Mouse (Mus musculus): ENCODE data around the gene B4galt5. TPM values are rescaled to one million over a fixed set of nuclear protein-coding genes. Genes with fewer than 3 reads are reported as not detected.

B4galt5 gene
- polyA plus RNA-seq, 1 experiment from 2014 or later = 18.1 TPM

- 63% methylated on average over 9 of the region's 9 CpGs for WGBS
- Histone ChIP-seq H3K4me1 (ENCODE audit: control insufficient read depth, insufficient read depth, low read length) (peaks cover 22% of the 10 kb centered on the region), H3K4me2 (ENCODE audit: low read length) (no peak overlapping the region), H3K9ac (ENCODE audit: low read depth, low read length) (no peak overlapping the region), H3K4me3 (ENCODE audit: low read depth, low read length) (no peak overlapping the region), H3K27me3 (ENCODE audit: control insufficient read depth, insufficient read depth, low read depth, low read length) (no peaks in the 10 kb centered on the region), H3K9me3 (replicated peaks; ENCODE audit: control insufficient read depth, low read length, poor library complexity, severe bottlenecking) (no peaks in the 10 kb centered on the region), H3K27ac (ENCODE audit: low read length) (no peak overlapping the region), H3K36me3 (ENCODE audit: control insufficient read depth, insufficient read depth, low read length) (no peaks in the 10 kb centered on the region)
- ATAC-seq = no peak
These were observed 2.5 kb upstream of the B4galt5 start for GRCm38 (mm10) chr2:167351371-167351951.

GRCm38 (mm10) chr2:167350126-167350650 is 1.2 kb upstream of the B4galt5 start:
- Histone ChIP-seq H3K9me3 (replicated peaks; ENCODE audit: control insufficient read depth, low read length, poor library complexity, severe bottlenecking) (no peaks in the 10 kb centered on the region), H3K27ac (ENCODE audit: low read length) (no peak overlapping the region), H3K9ac (ENCODE audit: low read depth, low read length) (peak overlapping the region; percentile 63), H3K4me1 (ENCODE audit: control insufficient read depth, insufficient read depth, low read length) (peaks cover 22% of the 10 kb centered on the region), H3K4me3 (ENCODE audit: low read depth, low read length) (peak overlapping the region; percentile 76), H3K36me3 (ENCODE audit: control insufficient read depth, insufficient read depth, low read length) (no peaks in the 10 kb centered on the region), H3K27me3 (ENCODE audit: control insufficient read depth, insufficient read depth, low read depth, low read length) (no peaks in the 10 kb centered on the region), H3K4me2 (ENCODE audit: low read length) (peak overlapping the region; percentile 59)
- WGBS = 53% methylated on average over 8 of the region's 8 CpGs
- ATAC-seq = no peak

GRCm38 (mm10) chr2:167349283-167349936 is 427 bp upstream of the B4galt5 start:
- peak overlapping the region; percentile 76 for H3K4me3 ChIP-seq (ENCODE audit: low read depth, low read length)
- H3K9ac ChIP-seq (ENCODE audit: low read depth, low read length) = peak overlapping the region; percentile 83
- peak overlapping the region; percentile 88 for H3K27ac ChIP-seq (ENCODE audit: low read length)
- peaks cover 22% of the 10 kb centered on the region for H3K4me1 ChIP-seq (ENCODE audit: control insufficient read depth, insufficient read depth, low read length)
- H3K4me2 ChIP-seq (ENCODE audit: low read length) = peak overlapping the region; percentile 59
- no peaks in the 10 kb centered on the region for H3K9me3 ChIP-seq (replicated peaks; ENCODE audit: control insufficient read depth, low read length, poor library complexity, severe bottlenecking)
- no peaks in the 10 kb centered on the region for H3K36me3 ChIP-seq (ENCODE audit: control insufficient read depth, insufficient read depth, low read length)
- peak; percentile 96 for ATAC-seq
- no peaks in the 10 kb centered on the region for H3K27me3 ChIP-seq (ENCODE audit: control insufficient read depth, insufficient read depth, low read depth, low read length)
- WGBS = under 1% methylated on average over 28 of the region's 50 CpGs

GRCm38 (mm10) chr2:167347991-167348375 is 1.0 kb downstream of the B4galt5 start:
- Histone ChIP-seq H3K27ac (ENCODE audit: low read length) (no peak overlapping the region), H3K36me3 (ENCODE audit: control insufficient read depth, insufficient read depth, low read length) (no peaks in the 10 kb centered on the region), H3K4me3 (ENCODE audit: low read depth, low read length) (peak overlapping the region; percentile 76), H3K9ac (ENCODE audit: low read depth, low read length) (peak overlapping the region; percentile 83), H3K27me3 (ENCODE audit: control insufficient read depth, insufficient read depth, low read depth, low read length) (no peaks in the 10 kb centered on the region), H3K9me3 (replicated peaks; ENCODE audit: control insufficient read depth, low read length, poor library complexity, severe bottlenecking) (no peaks in the 10 kb centered on the region), H3K4me2 (ENCODE audit: low read length) (peak overlapping the region; percentile 59), H3K4me1 (ENCODE audit: control insufficient read depth, insufficient read depth, low read length) (peaks cover 25% of the 10 kb centered on the region)
- no peak for ATAC-seq
- 12% methylated on average over 11 of the region's 11 CpGs for WGBS

- H3K4me2 ChIP-seq (ENCODE audit: low read length) = peak overlapping the region; percentile 59
- WGBS = 59% methylated on average over 4 of the region's 4 CpGs
- no peaks in the 10 kb centered on the region for H3K9me3 ChIP-seq (replicated peaks; ENCODE audit: control insufficient read depth, low read length, poor library complexity, severe bottlenecking)
These were observed 1.6 kb downstream of the B4galt5 start for GRCm38 (mm10) chr2:167347361-167347760.

GRCm38 (mm10) chr2:167345508-167346164 is 3.3 kb downstream of the B4galt5 start:
- Histone ChIP-seq H3K9ac (ENCODE audit: low read depth, low read length) (no peak overlapping the region), H3K4me1 (ENCODE audit: control insufficient read depth, insufficient read depth, low read length) (peaks cover 29% of the 10 kb centered on the region), H3K36me3 (ENCODE audit: control insufficient read depth, insufficient read depth, low read length) (no peaks in the 10 kb centered on the region), H3K4me3 (ENCODE audit: low read depth, low read length) (no peak overlapping the region), H3K27me3 (ENCODE audit: control insufficient read depth, insufficient read depth, low read depth, low read length) (no peaks in the 10 kb centered on the region), H3K9me3 (replicated peaks; ENCODE audit: control insufficient read depth, low read length, poor library complexity, severe bottlenecking) (no peaks in the 10 kb centered on the region), H3K4me2 (ENCODE audit: low read length) (no peak overlapping the region), H3K27ac (ENCODE audit: low read length) (no peak overlapping the region)
- 88% methylated on average over 7 of the region's 7 CpGs for WGBS
- no peak for ATAC-seq

More at GRCm38 (mm10) chr2:167347361-167347760, 1.6 kb downstream of the B4galt5 start:
- H3K27ac ChIP-seq (ENCODE audit: low read length) = no peak overlapping the region
- no peak for ATAC-seq
- H3K4me3 ChIP-seq (ENCODE audit: low read depth, low read length) = peak overlapping the region; percentile 76; the same call in 1 of the 2 replicates
- no peaks in the 10 kb centered on the region for H3K27me3 ChIP-seq (ENCODE audit: control insufficient read depth, insufficient read depth, low read depth, low read length)
- H3K36me3 ChIP-seq (ENCODE audit: control insufficient read depth, insufficient read depth, low read length) = no peaks in the 10 kb centered on the region
- H3K9ac ChIP-seq (ENCODE audit: low read depth, low read length) = no peak overlapping the region
- H3K4me1 ChIP-seq (ENCODE audit: control insufficient read depth, insufficient read depth, low read length) = peaks cover 29% of the 10 kb centered on the region

GRCm38 (mm10) chr2:167344871-167345507 is 4.0 kb downstream of the B4galt5 start:
- H3K36me3 ChIP-seq (ENCODE audit: control insufficient read depth, insufficient read depth, low read length) = no peaks in the 10 kb centered on the region
- no peak overlapping the region for H3K4me2 ChIP-seq (ENCODE audit: low read length)
- H3K27me3 ChIP-seq (ENCODE audit: control insufficient read depth, insufficient read depth, low read depth, low read length) = no peaks in the 10 kb centered on the region
- no peak overlapping the region for H3K9ac ChIP-seq (ENCODE audit: low read depth, low read length)
- no peak overlapping the region for H3K27ac ChIP-seq (ENCODE audit: low read length)
- no peak overlapping the region for H3K4me3 ChIP-seq (ENCODE audit: low read depth, low read length)
- no peaks in the 10 kb centered on the region for H3K9me3 ChIP-seq (replicated peaks; ENCODE audit: control insufficient read depth, low read length, poor library complexity, severe bottlenecking)
- H3K4me1 ChIP-seq (ENCODE audit: control insufficient read depth, insufficient read depth, low read length) = peaks cover 23% of the 10 kb centered on the region
- 81% methylated on average over 5 of the region's 5 CpGs for WGBS
- no peak for ATAC-seq

- Histone ChIP-seq H3K9ac (ENCODE audit: low read depth, low read length) (no peak overlapping the region), H3K27ac (ENCODE audit: low read length) (no peak overlapping the region), H3K9me3 (replicated peaks; ENCODE audit: control insufficient read depth, low read length, poor library complexity, severe bottlenecking) (no peaks in the 10 kb centered on the region), H3K4me2 (ENCODE audit: low read length) (no peak overlapping the region), H3K27me3 (ENCODE audit: control insufficient read depth, insufficient read depth, low read depth, low read length) (no peaks in the 10 kb centered on the region), H3K36me3 (ENCODE audit: control insufficient read depth, insufficient read depth, low read length) (no peaks in the 10 kb centered on the region), H3K4me1 (ENCODE audit: control insufficient read depth, insufficient read depth, low read length) (peaks cover 21% of the 10 kb centered on the region), H3K4me3 (ENCODE audit: low read depth, low read length) (no peak overlapping the region)
- no peak for ATAC-seq
- 69% methylated on average over 12 of the region's 12 CpGs for WGBS
These were observed 5.4 kb downstream of the B4galt5 start for GRCm38 (mm10) chr2:167343369-167344140.
